Mouse (Mus musculus) embryonic fibroblast, embryonic 13.5 days (primary cell): ENCODE results near the gene Slx4.

ENCODE experiments used
- CTCF ChIP-seq: IDR thresholded peaks from 2 replicates; pipeline ENCODE4 v1.5.1; 2011; ENCODE audit warnings: mild to moderate bottlenecking, control low read depth, low read length, moderate library complexity, borderline replicate concordance; ENCODE audit not compliant: insufficient read depth
- POLR2A ChIP-seq: IDR thresholded peaks from 2 replicates; pipeline ENCODE4 v1.6.1; 2011; ENCODE audit warnings: low read depth, mild to moderate bottlenecking, control low read depth, low read length, moderate library complexity

DNA sequence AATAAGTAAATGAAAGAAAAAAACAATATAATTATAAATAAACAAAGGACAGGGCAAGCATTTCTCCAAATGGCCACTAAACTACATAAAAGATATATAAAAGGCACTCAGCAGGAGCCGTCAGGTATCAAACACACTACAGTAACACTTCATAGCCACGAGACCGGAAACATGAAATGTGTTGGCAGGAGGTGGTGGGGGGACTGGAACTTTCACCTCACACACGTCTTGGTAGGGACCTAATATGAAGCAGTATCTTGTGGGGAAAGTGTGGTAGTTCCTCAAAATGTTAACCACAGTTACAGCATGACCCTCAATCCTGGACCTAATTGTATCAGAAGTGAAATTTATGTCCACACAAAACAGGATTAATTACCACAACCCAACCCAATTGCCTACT, 21.4 kb downstream of the Slx4 start:
- TF ChIP-seq POLR2A (no peak), CTCF (no peak)
